Mouse (Mus musculus) megakaryocyte, embryonic 14.5 days (primary cell): Measurements from ENCODE around the gene Gcnt2. TPM values are rescaled to one million over a fixed set of nuclear protein-coding genes. Genes with fewer than 3 reads are reported as not detected.

ENCODE experiments used
- H3K27me3 ChIP-seq: replicated peaks from 2 replicates; pipeline ENCODE3; 2012; ENCODE audit warnings: inconsistent platforms
- H3K36me3 ChIP-seq: replicated peaks from 2 replicates; pipeline ENCODE3; 2012; ENCODE audit warnings: low read length, inconsistent platforms, mixed read lengths
- H3K4me1 ChIP-seq: 2 replicates; pipeline ENCODE4 v1.6.1; 2012; ENCODE audit warnings: inconsistent platforms
- H3K4me3 ChIP-seq: replicated peaks from 2 replicates; pipeline ENCODE3; 2012; ENCODE audit warnings: moderate library complexity, mild to moderate bottlenecking, inconsistent platforms
- H3K9me3 ChIP-seq: 2 replicates; pipeline ENCODE4 v1.6.1; 2012; ENCODE audit warnings: inconsistent platforms
- FLI1 ChIP-seq: IDR thresholded peaks from 2 replicates; pipeline ENCODE4 v1.6.1; 2012; ENCODE audit warnings: low read length, inconsistent platforms, mixed read lengths
- GATA1 ChIP-seq: IDR thresholded peaks from 3 replicates; pipeline ENCODE4 v1.6.1; 2012; ENCODE audit warnings: mixed read lengths, low read length, inconsistent platforms, borderline replicate concordance
- polyA plus RNA-seq: library from polyadenylated mRNA; stranded (reverse); fragments of >175 nt; gene quantifications from 2 replicates; pipeline ENCODE4 v1.2.3, GENCODE M21; 2012; ENCODE audit warnings: low replicate concordance; ENCODE audit not compliant: insufficient read depth

The Gcnt2 gene
- polyA plus RNA-seq, 1 experiment, result 0.82 TPM

- Histone ChIP-seq H3K27me3 (no peaks in the 10 kb centered on the region), H3K4me3 (peak overlapping the region; percentile 98), H3K9me3 (no peaks in the 10 kb centered on the region), H3K4me1 (peaks cover 54% of the 10 kb centered on the region), H3K36me3 (peaks cover 43% of the 10 kb centered on the region)
- TF ChIP-seq FLI1, result no peak
- TF ChIP-seq GATA1, result no peak
These were observed 142.4 kb downstream of the Gcnt2 start for GRCm38 (mm10) chr13:41002001-41002400.

- no peaks in the 10 kb centered on the region for H3K9me3 ChIP-seq
- H3K27me3 ChIP-seq, result no peaks in the 10 kb centered on the region
- H3K4me1 ChIP-seq, result peaks cover 42% of the 10 kb centered on the region
- H3K4me3 ChIP-seq, result no peak overlapping the region
- TF ChIP-seq GATA1, result no peak
- TF ChIP-seq FLI1, result no peak
- peaks cover 86% of the 10 kb centered on the region for H3K36me3 ChIP-seq
These were observed 146.7 kb downstream of the Gcnt2 start for GRCm38 (mm10) chr13:41006244-41006643.

GRCm38 (mm10) chr13:41008271-41008670, 148.7 kb downstream of the Gcnt2 start:
- TF ChIP-seq GATA1 (no peak), FLI1 (no peak)
- Histone ChIP-seq H3K36me3 (peaks cover 97% of the 10 kb centered on the region), H3K4me3 (no peak overlapping the region), H3K9me3 (no peaks in the 10 kb centered on the region), H3K27me3 (no peaks in the 10 kb centered on the region), H3K4me1 (peaks cover 43% of the 10 kb centered on the region)

- TF ChIP-seq FLI1, result no peak
- TF ChIP-seq GATA1, result no peak
- H3K4me3 ChIP-seq, result no peak overlapping the region
These were observed 149.4 kb downstream of the Gcnt2 start for GRCm38 (mm10) chr13:41008946-41009345.

More at GRCm38 (mm10) chr13:41008946-41009345, 149.4 kb downstream of the Gcnt2 start:
- Histone ChIP-seq H3K4me1 (peaks cover 42% of the 10 kb centered on the region), H3K36me3 (peaks cover 96% of the 10 kb centered on the region), H3K9me3 (no peaks in the 10 kb centered on the region), H3K27me3 (no peaks in the 10 kb centered on the region)

Other genes starting within 250 kb of the Gcnt2 start
- not detected in 2 replicates for gene Tfap2a, start 121.4 kb upstream of the Gcnt2 start, polyA plus RNA-seq
- gene Pak1ip1, start 141.3 kb downstream of the Gcnt2 start, polyA plus RNA-seq, result 12.4 and 51.1 TPM in 2 replicates
- 53.2 and 191 TPM in 2 replicates for gene Tmem14c, start 156.5 kb downstream of the Gcnt2 start, polyA plus RNA-seq
- gene Mak, start 220.0 kb downstream of the Gcnt2 start, polyA plus RNA-seq, result not detected in 2 replicates